Mouse (Mus musculus) liver, embryonic 16.5 days (tissue): ENCODE data around the gene Kcnk4. TPM values are rescaled to one million over a fixed set of nuclear protein-coding genes. Genes with fewer than 3 reads are reported as not detected.
A peak's percentile ranks its signal among the peaks of the same experiment; 100 is the strongest.

Experiments used
- ATAC-seq: fragments of 200-750 bp; cut with Nextera tagmentation; 2 replicates; pipeline ENCODE4 v1.8.0; 2017; ENCODE audit warnings: low read depth, mild to moderate bottlenecking, moderate number of reproducible peaks, moderate library complexity
- H3K27ac ChIP-seq: fragments of 300-500 bp; sonication (generic); 2 replicates; pipeline ENCODE4 v1.5.1; 2014; ENCODE audit warnings: mild to moderate bottlenecking, low read length
- H3K27me3 ChIP-seq: fragments of 300-500 bp; sonication (generic); 2 replicates; pipeline ENCODE4 v1.6.1; 2014; ENCODE audit warnings: low read depth, low read length, mixed read lengths; ENCODE audit not compliant: control insufficient read depth, insufficient read depth
- H3K36me3 ChIP-seq: fragments of 300-500 bp; sonication (generic); 2 replicates; pipeline ENCODE4 v1.6.1; 2014; ENCODE audit warnings: mild to moderate bottlenecking; ENCODE audit not compliant: control insufficient read depth, insufficient read depth
- H3K4me1 ChIP-seq: fragments of 300-500 bp; sonication (generic); 2 replicates; pipeline ENCODE4 v1.6.1; 2014; ENCODE audit warnings: low read depth, low read length, mixed read lengths; ENCODE audit not compliant: control insufficient read depth
- H3K4me2 ChIP-seq: fragments of 300-500 bp; sonication (generic); 2 replicates; pipeline ENCODE4 v1.6.1; 2014; ENCODE audit warnings: low read depth, low read length, mixed read lengths
- H3K4me3 ChIP-seq: fragments of 300-500 bp; sonication (generic); 2 replicates; pipeline ENCODE4 v1.5.1; 2014; ENCODE audit warnings: low read depth, mild to moderate bottlenecking, low read length
- H3K9ac ChIP-seq: fragments of 300-500 bp; sonication (generic); 2 replicates; pipeline ENCODE4 v1.6.1; 2014; ENCODE audit warnings: low read depth, low read length
- H3K9me3 ChIP-seq: fragments of 300-500 bp; sonication (generic); replicated peaks from 2 replicates; pipeline ENCODE4 v1.6.1; 2016; ENCODE audit warnings: low read length; ENCODE audit not compliant: control insufficient read depth
- WGBS: fragments of 180-500 bp; shearing (Covaris S2); extraction: QIAGEN DNeasy Blood & Tissue Kit; methylation state at CpG from one replicate; pipeline ENCODE4 v1.1.7; 2014; ENCODE audit not compliant: insufficient replicate concordance; 5-methylcytosine and 5-hydroxymethylcytosine counted together
- polyA plus RNA-seq: library from polyadenylated mRNA; unstranded; fragments of >200 nt; fragmentation: Nextera tagmentation; extraction: Ambion mirVana; gene quantifications from 2 replicates; pipeline ENCODE4 v1.2.1, GENCODE M21; 2015

The Kcnk4 gene
- polyA plus RNA-seq, 1 experiment from 2014 or later: 0.04 TPM

DNA sequence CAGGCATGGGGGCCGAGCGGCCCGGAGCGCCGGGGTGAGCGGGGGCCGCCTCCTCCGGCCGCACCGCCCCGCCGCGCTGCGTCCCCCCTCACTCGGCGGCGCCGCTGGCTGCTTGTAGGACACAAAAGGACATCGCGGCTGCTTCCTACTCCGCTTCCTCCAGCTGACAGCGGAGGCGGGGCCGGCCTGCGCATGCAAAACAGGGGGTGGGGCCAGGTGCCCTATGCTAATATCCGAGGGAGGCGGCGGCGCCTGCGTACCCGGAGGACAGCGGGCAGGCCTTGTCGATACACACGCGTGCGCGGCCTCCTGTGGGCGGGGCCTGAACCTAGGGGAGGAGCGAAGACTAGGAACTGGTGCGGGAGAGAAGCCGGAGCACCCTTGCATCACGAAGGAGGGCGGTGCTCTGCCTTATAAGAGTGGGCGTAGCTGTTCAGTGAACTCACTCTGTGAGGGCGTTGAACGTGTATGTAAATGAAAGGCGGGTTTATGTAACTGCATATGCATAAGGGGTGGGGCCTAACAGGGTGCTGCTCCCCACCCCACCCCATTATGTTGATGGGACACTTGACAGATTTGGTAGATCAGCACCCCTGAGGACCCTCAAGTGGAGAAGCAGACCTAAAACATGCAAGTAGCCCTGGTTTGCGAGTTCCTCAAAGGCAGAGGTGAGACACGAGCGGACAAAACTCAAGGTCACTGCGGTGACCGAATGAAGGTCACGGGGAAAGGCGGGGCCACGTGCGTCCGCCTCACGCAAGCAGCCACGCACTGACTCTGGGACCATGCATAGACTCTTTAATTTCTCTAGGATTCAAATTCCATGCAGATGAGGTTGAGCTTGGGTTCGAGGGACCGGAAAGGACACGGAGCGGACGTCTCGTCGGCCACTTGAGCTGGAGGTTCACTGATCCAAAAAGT is 12.4 kb downstream of the Kcnk4 start, which contains the start of gene Esrra:
TSS of gene Esrra (minus strand) at position 167 of the 921 bp plus-strand sequence.
- Histone ChIP-seq H3K9me3 (no peaks in the 10 kb centered on the region), H3K27me3 (peaks cover 39% of the 10 kb centered on the region), H3K4me1 (peaks cover 42% of the 10 kb centered on the region), H3K4me3 (peak within 1 kb of the TSS; percentile 82), H3K36me3 (no peaks in the 10 kb centered on the region), H3K9ac (peak within 1 kb of the TSS; percentile 84), H3K4me2 (peak within 1 kb of the TSS; percentile 100), H3K27ac (peak within 1 kb of the TSS; percentile 86)
- ATAC-seq: peak; percentile 92
- WGBS: under 1% methylated on average over 62 of the region's 66 CpGs

DNA sequence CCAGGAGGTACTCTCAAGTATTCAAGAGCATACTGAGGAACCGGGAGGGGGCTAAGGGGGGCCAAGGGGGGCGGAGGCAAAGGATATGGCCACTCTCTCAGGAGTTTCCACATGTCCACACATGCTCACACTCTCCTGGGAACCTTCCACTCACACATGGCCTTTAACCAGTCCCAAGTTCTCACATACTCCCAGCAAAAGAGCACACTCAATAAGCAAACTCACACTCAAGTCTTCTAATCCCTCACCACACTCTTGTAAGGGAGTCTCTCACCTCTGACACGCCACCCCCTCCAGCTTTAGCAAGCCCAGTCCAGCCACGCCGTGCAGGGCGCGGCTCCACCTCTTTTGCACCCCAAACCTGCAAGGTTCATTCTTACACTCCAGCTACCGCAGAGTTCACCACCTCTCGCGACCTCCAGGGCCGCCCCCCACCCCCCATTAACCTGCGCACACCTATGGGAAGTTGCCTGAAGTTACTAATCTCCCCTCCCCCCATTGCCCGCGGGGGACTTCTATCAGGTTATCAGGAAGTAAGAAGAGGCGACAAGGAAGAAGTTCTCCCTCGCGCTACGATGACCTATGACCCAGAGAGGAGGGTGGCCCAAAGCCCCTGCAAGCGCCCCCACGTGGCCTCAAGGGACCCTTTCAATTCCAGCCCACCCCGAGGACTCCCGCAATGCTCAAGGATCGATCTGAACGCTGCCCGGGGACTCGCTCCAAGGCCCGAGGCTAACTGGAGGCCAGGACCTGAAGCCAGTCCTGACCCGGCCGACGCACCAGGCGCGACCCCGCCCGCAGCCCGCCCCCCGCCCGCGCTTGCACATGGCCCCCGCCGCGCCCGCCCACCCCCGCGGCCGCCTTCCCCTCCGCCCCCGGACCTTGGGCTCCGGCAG is 13.3 kb downstream of the Kcnk4 start:
- H3K9ac ChIP-seq: peak overlapping the region; percentile 84
- ATAC-seq: no peak; the same call in 1 of the 2 replicates
- H3K4me1 ChIP-seq: peaks cover 38% of the 10 kb centered on the region
- H3K4me2 ChIP-seq: peak overlapping the region; percentile 100
- peak overlapping the region; percentile 82 for H3K4me3 ChIP-seq
- H3K36me3 ChIP-seq: no peaks in the 10 kb centered on the region
- no peaks in the 10 kb centered on the region for H3K9me3 ChIP-seq
- peak overlapping the region; percentile 86 for H3K27ac ChIP-seq
- under 1% methylated on average over 48 of the region's 48 CpGs for WGBS
- H3K27me3 ChIP-seq: peaks cover 30% of the 10 kb centered on the region

DNA sequence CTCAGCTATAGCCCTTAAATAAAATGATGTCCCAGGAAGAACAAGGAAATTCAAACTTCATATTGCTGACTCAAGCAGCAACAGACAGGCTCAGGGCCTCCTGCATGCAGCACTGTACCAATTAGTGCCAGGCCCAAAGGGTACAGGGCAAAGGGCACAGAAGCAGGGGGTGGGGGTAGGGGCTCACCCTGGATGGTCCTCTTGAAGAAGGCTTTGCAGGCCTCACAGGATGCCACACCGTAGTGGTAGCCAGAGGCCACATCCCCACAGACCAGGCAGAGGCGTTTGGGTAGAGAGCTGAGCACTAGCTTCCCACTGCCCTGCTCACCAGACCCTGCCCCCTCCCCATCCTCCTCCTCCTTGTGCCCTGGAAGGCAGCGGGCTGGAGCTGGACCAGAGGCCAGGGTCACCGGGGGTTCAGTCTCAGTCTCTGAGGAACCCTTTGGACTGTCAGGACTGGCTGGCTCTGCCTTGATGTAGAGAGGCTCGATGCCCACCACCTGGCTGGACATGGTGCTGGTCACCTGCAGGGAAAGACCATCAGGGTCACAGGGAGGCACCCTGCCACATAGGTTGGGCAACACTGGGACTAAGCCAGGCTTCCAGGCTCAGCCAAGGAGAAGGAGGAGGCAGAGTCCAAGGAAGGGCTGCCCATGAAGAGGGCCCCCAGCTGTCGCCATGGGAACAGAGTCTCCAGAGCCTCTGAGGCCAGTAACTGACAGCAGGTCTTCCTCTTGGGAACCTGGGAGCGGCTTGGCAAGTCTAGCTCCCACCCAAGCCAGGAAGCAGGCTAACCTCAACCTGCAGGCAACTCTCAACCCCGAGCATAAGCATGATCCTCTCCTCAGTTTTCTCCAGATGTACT is 14.2 kb downstream of the Kcnk4 start:
- peak overlapping the region; percentile 100 for H3K4me2 ChIP-seq
- no peak for ATAC-seq
- peaks cover 21% of the 10 kb centered on the region for H3K27me3 ChIP-seq
- H3K9ac ChIP-seq: peak overlapping the region; percentile 84
- WGBS: 46% methylated on average over 8 of the region's 8 CpGs
- no peaks in the 10 kb centered on the region for H3K9me3 ChIP-seq
- peak overlapping the region; percentile 82 for H3K4me3 ChIP-seq
- H3K27ac ChIP-seq: peak overlapping the region; percentile 86; the same call in 1 of the 2 replicates
- no peaks in the 10 kb centered on the region for H3K36me3 ChIP-seq
- H3K4me1 ChIP-seq: peaks cover 43% of the 10 kb centered on the region

DNA sequence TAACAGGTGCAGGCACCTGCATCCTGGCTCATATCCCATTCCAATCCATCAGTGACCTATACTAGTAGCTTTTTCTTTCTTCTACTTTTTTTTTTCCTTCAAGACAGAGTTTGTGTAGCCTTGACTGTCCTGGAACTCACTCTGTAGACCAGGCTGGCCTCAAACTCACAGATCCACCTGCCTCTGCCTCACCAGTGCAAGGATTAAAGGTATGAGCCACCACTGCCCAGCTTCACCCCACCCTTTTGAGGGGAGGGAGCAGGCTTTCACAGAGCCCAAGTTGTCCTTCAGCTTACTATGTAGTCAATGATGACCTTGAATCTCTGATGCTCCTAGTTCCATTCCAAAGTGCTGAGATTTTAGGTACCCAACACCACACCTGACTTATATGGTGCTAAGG is 14.9 kb downstream of the Kcnk4 start:
- H3K27ac ChIP-seq: no peak overlapping the region
- peaks cover 15% of the 10 kb centered on the region for H3K27me3 ChIP-seq
- H3K4me1 ChIP-seq: peaks cover 39% of the 10 kb centered on the region
- no peak overlapping the region for H3K4me2 ChIP-seq
- no peaks in the 10 kb centered on the region for H3K9me3 ChIP-seq
- no peak overlapping the region for H3K9ac ChIP-seq
- no peak overlapping the region for H3K4me3 ChIP-seq
- H3K36me3 ChIP-seq: no peaks in the 10 kb centered on the region
- no peak for ATAC-seq

DNA sequence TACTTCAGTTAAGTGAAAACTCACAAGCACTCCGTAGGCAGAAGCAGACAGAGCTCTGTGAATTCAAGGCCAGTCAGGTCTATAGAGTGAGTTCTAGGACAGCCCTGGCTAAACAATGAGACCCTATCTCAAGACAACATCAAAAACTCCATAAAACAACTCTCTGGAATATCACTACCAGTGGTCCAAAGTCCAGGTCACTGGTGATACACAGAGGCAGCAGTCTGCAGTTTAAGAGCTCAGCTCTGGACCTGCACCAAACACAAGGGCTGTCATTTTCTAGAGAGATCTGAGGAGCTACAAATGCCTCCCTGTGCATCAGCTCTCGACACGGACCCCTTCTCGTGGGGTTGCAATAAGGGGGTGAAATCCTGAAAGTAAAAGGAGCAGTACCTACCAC is 16.0 kb downstream of the Kcnk4 start:
- Histone ChIP-seq H3K4me1 (peaks cover 39% of the 10 kb centered on the region), H3K27me3 (peaks cover 4% of the 10 kb centered on the region), H3K36me3 (no peaks in the 10 kb centered on the region; the same call in 1 of the 2 replicates), H3K4me2 (no peak overlapping the region), H3K4me3 (no peak overlapping the region), H3K9me3 (no peaks in the 10 kb centered on the region), H3K9ac (no peak overlapping the region), H3K27ac (no peak overlapping the region)
- no peak for ATAC-seq
- 72% methylated on average over 4 of the region's 4 CpGs for WGBS

DNA sequence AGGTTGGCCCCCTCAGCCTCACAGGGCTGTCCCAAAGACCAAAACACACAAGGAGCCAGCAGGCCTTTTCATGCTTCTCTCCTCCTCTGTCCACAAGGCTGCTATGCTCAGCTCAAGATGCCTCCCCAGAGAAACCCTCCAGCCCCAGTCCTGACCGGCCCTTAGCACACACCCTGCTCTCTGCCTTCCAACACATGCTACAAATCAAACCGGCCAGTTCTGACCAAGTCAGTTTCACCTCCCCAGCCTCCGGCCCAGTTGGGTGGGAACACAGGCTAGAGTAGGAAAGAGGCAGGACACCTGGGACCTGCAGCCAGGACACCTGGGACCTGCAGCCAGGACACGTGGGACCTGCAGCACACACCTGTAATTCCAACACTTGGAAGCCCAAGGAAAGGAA is 17.8 kb downstream of the Kcnk4 start:
- no peak overlapping the region for H3K27ac ChIP-seq
- H3K4me2 ChIP-seq: no peak overlapping the region
- H3K4me1 ChIP-seq: peaks cover 27% of the 10 kb centered on the region
- H3K27me3 ChIP-seq: no peaks in the 10 kb centered on the region
- no peaks in the 10 kb centered on the region; the same call in 1 of the 2 replicates for H3K36me3 ChIP-seq
- H3K9ac ChIP-seq: no peak overlapping the region
- no peak overlapping the region for H3K4me3 ChIP-seq
- ATAC-seq: no peak
- WGBS: 73% methylated on average over 4 of the region's 4 CpGs
- no peaks in the 10 kb centered on the region for H3K9me3 ChIP-seq

DNA sequence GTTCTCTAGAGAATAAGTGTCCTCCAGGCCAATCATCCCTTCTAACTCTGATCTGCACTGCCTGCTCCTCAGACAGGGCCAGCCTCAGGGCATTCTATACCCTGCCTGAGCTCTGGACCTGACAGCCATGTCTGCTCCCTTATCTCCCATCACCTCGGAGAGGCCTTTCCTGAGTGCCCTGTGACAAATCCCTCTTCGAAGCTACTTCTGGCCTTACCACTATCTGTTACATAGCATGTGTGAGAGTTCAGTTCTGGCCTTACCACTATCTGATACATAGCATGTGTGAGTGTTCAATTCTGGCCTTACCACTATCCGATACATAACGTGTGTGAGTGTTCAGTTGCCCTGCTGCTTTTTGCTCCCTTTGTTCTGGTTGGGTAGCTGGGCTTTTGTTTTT is 19.0 kb downstream of the Kcnk4 start:
- ATAC-seq: peak; percentile 52
- no peaks in the 10 kb centered on the region for H3K9me3 ChIP-seq
- no peaks in the 10 kb centered on the region for H3K27me3 ChIP-seq
- no peak overlapping the region for H3K4me2 ChIP-seq
- no peak overlapping the region for H3K4me3 ChIP-seq
- WGBS: 16% methylated on average over 4 of the region's 4 CpGs
- H3K4me1 ChIP-seq: peaks cover 25% of the 10 kb centered on the region
- no peak overlapping the region for H3K9ac ChIP-seq
- no peaks in the 10 kb centered on the region; the same call in 1 of the 2 replicates for H3K36me3 ChIP-seq
- H3K27ac ChIP-seq: peak overlapping the region; percentile 41

DNA sequence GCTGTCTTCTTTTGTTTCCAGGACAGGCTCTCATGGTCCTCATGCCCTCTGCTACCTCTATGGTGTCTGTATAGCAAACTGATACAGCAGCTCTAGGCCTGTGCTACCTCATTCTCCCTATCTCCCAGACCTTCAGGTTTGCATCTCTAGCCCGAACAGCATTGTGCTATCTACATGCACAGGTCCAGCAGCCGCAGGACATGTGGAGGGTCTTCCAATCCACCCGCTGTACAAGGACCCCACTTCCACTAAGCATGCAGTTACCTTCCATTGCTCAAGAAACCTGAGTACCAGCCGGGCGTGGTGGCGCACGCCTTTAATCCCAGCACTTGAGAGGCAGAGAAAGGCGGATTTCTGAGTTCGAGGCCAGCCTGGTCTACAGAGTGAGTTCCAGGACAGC is 19.8 kb downstream of the Kcnk4 start:
- H3K4me3 ChIP-seq: no peak overlapping the region
- no peak overlapping the region for H3K27ac ChIP-seq
- WGBS: 78% methylated on average over 9 of the region's 9 CpGs
- no peak overlapping the region for H3K9ac ChIP-seq
- H3K4me2 ChIP-seq: no peak overlapping the region
- no peaks in the 10 kb centered on the region; the same call in 1 of the 2 replicates for H3K36me3 ChIP-seq
- H3K4me1 ChIP-seq: peaks cover 18% of the 10 kb centered on the region
- ATAC-seq: no peak
- no peaks in the 10 kb centered on the region for H3K27me3 ChIP-seq
- no peaks in the 10 kb centered on the region for H3K9me3 ChIP-seq
